Mouse (Mus musculus) testis, adult 2 months (tissue): ENCODE measurements around the gene Rngtt. TPM values are rescaled to one million over a fixed set of nuclear protein-coding genes. Genes with fewer than 3 reads are reported as not detected.

Source experiments
- H3K27ac ChIP-seq: fragments of 200-500 bp; 2 replicates; pipeline ENCODE4 v1.5.1; 2012; ENCODE audit warnings: low read depth, low read length; ENCODE audit not compliant: control insufficient read depth, insufficient read depth
- H3K27me3 ChIP-seq: fragments of 200-500 bp; 2 replicates; pipeline ENCODE4 v1.6.1; 2012; ENCODE audit warnings: mild to moderate bottlenecking, low read length, moderate library complexity; ENCODE audit not compliant: control insufficient read depth, insufficient read depth
- H3K36me3 ChIP-seq: fragments of 200-500 bp; 2 replicates; pipeline ENCODE4 v1.6.1; 2012; ENCODE audit warnings: mild to moderate bottlenecking, low read length; ENCODE audit not compliant: control insufficient read depth, insufficient read depth
- H3K4me1 ChIP-seq: fragments of 200-500 bp; 2 replicates; pipeline ENCODE4 v1.6.1; 2012; ENCODE audit warnings: low read length; ENCODE audit not compliant: control insufficient read depth, insufficient read depth
- H3K4me3 ChIP-seq: fragments of 200-500 bp; 2 replicates; pipeline ENCODE4 v1.5.1; 2012; ENCODE audit warnings: low read depth, mild to moderate bottlenecking, low read length, moderate library complexity, mixed read lengths; ENCODE audit not compliant: control insufficient read depth
- CTCF ChIP-seq: fragments of 200-500 bp; IDR thresholded peaks from 2 replicates; pipeline ENCODE4 v1.5.1; 2012; ENCODE audit warnings: low read depth, mild to moderate bottlenecking, inconsistent platforms, low read length, moderate library complexity; ENCODE audit not compliant: control insufficient read depth, insufficient read depth, insufficient replicate concordance
- POLR2A ChIP-seq: fragments of 200-500 bp; IDR thresholded peaks from 2 replicates; pipeline ENCODE4 v1.6.1; 2012; ENCODE audit warnings: low read depth, mild to moderate bottlenecking, inconsistent platforms, low read length, moderate library complexity; ENCODE audit not compliant: control insufficient read depth
- polyA plus RNA-seq: library from polyadenylated mRNA; depleted of rRNA; stranded (reverse); fragments of >200 nt; gene quantifications from 2 replicates; pipeline ENCODE4 v1.2.3, GENCODE M21; 2012

Rngtt gene
- polyA plus RNA-seq, 1 experiment, result 2.0 TPM

GRCm38 (mm10) chr4:33464432-33464831 lies 154.3 kb downstream of the Rngtt start:
- H3K4me1 ChIP-seq, result no peaks in the 10 kb centered on the region
- H3K36me3 ChIP-seq, result no peaks in the 10 kb centered on the region
- H3K4me3 ChIP-seq, result no peak overlapping the region
- no peak for TF ChIP-seq POLR2A
- TF ChIP-seq CTCF, result no peak
- H3K27ac ChIP-seq, result no peak overlapping the region
- no peaks in the 10 kb centered on the region for H3K27me3 ChIP-seq

- H3K4me1 ChIP-seq, result no peaks in the 10 kb centered on the region
- TF ChIP-seq CTCF (no peak), POLR2A (no peak)
- no peak overlapping the region for H3K27ac ChIP-seq
- no peaks in the 10 kb centered on the region for H3K36me3 ChIP-seq
- H3K27me3 ChIP-seq, result no peaks in the 10 kb centered on the region
- no peak overlapping the region for H3K4me3 ChIP-seq
These were observed 155.8 kb downstream of the Rngtt start for GRCm38 (mm10) chr4:33465871-33466270.

- no peaks in the 10 kb centered on the region for H3K27me3 ChIP-seq
- no peaks in the 10 kb centered on the region for H3K4me1 ChIP-seq
- TF ChIP-seq CTCF (no peak), POLR2A (no peak)
- H3K36me3 ChIP-seq, result no peaks in the 10 kb centered on the region
- H3K4me3 ChIP-seq, result no peak overlapping the region
- H3K27ac ChIP-seq, result no peak overlapping the region
These were observed 156.9 kb downstream of the Rngtt start for GRCm38 (mm10) chr4:33466970-33467399.

GRCm38 (mm10) chr4:33467627-33468026 lies 157.5 kb downstream of the Rngtt start:
- no peak overlapping the region for H3K27ac ChIP-seq
- H3K4me3 ChIP-seq, result no peak overlapping the region
- H3K4me1 ChIP-seq, result no peaks in the 10 kb centered on the region
- H3K27me3 ChIP-seq, result no peaks in the 10 kb centered on the region
- no peak for TF ChIP-seq POLR2A
- TF ChIP-seq CTCF, result no peak
- H3K36me3 ChIP-seq, result no peaks in the 10 kb centered on the region

GRCm38 (mm10) chr4:33468151-33468550 lies 158.0 kb downstream of the Rngtt start:
- Histone ChIP-seq H3K4me3 (no peak overlapping the region), H3K36me3 (no peaks in the 10 kb centered on the region), H3K27me3 (no peaks in the 10 kb centered on the region), H3K27ac (no peak overlapping the region), H3K4me1 (no peaks in the 10 kb centered on the region)
- no peak for TF ChIP-seq POLR2A
- no peak for TF ChIP-seq CTCF

GRCm38 (mm10) chr4:33470671-33471302 lies 160.7 kb downstream of the Rngtt start:
- Histone ChIP-seq H3K27me3 (no peaks in the 10 kb centered on the region), H3K27ac (no peak overlapping the region), H3K36me3 (no peaks in the 10 kb centered on the region), H3K4me1 (no peaks in the 10 kb centered on the region), H3K4me3 (no peak overlapping the region)
- TF ChIP-seq CTCF (no peak), POLR2A (no peak)

- Histone ChIP-seq H3K4me3 (no peak overlapping the region), H3K4me1 (no peaks in the 10 kb centered on the region), H3K36me3 (no peaks in the 10 kb centered on the region), H3K27me3 (no peaks in the 10 kb centered on the region), H3K27ac (no peak overlapping the region)
- no peak for TF ChIP-seq POLR2A
- no peak for TF ChIP-seq CTCF
These were observed 168.1 kb downstream of the Rngtt start for GRCm38 (mm10) chr4:33478011-33478785.
